Mouse (Mus musculus): ENCODE data around the gene Gab1.
A peak's percentile ranks its signal among the peaks of the same experiment; 100 is the strongest.

Gene Gab1

DNA sequence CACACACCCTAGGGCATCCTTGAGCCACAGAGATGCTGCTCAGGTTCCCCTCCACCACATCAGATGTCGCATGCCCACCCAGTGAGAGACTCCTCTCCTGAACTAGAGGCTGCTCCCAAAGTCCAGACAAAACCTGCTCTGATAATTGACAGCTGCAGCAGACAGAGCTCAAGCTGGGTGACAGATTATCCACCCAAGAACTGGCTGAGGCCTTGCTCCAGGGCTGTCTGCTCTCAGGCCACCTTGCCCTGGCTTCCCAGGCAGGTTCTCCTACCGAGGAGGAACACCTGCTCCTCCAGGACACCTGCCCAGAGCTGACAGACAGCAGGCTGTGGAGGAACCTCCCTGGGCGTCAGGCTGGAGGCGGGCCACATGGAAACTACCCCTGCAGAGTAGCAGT is 7.6 kb downstream of the Gab1 start:
- no peak for DNase-seq

- no peak for DNase-seq
These were observed 8.9 kb downstream of the Gab1 start for GRCm38 (mm10) chr8:80871400-80871799.

DNA sequence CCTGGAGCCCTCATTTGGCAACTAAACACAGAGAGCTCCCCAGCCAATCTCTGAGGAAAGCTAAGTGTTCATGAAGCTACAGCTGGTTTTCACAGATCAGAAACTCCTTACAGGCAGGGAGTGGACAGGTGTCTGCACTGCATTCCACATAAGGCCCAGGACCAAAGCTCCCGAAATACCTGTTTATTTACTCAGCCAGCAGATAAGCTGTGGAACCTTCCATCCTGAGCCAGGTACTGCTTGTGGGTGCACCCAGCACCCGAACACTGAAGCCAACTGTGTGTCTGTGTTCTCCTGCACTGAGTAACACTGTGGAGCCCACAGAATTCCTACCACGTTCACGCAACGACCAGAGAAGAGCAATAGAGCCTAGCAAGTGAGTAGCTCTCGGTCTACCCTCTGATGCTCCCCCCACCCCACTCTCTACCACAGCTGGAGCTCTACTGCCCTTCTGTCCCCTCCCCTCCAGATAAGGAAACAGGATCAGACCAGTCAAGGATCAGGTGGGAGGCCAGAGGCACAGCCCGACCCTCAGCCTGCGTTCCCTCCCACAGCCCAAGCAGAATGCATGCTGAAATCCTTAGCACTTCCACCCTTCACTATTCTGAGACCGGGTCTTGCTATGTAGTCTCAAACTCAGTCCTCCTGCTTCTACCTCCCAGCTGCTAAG is 9.6 kb downstream of the Gab1 start:
- no peak for DNase-seq

DNA sequence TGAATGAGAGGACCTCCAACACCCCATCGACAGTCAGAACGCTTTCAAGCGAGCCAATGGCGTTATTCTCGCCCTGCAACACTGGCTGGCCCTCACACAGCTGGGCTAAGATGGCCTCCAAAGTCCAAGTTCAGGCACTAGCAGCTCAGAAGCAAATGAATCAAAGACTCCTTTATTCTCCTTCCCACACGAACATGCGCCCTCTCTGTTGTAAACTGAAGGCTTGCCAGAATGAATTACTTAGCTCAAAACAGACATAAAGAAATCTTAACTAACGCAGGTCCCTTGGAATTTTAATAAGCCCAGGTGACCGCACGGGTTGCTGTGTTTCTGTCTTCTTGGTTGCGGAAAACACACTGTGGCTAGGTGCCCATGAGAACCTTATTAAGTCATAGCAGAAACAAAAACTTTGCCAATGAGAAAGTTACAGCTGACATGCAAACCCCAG is 10.4 kb downstream of the Gab1 start:
- DNase-seq, result no peak

- DNase-seq, result peak; percentile 43 to 67
These were observed 11.5 kb downstream of the Gab1 start for GRCm38 (mm10) chr8:80868801-80869323.

GRCm38 (mm10) chr8:80868006-80868702 is 12.2 kb downstream of the Gab1 start:
- DNase-seq, result no peak

GRCm38 (mm10) chr8:80867598-80867997 is 12.7 kb downstream of the Gab1 start:
- peak; percentile 57 to 70 for DNase-seq

- DNase-seq, result no peak
These were observed 15.0 kb downstream of the Gab1 start for GRCm38 (mm10) chr8:80865181-80865784.

DNA sequence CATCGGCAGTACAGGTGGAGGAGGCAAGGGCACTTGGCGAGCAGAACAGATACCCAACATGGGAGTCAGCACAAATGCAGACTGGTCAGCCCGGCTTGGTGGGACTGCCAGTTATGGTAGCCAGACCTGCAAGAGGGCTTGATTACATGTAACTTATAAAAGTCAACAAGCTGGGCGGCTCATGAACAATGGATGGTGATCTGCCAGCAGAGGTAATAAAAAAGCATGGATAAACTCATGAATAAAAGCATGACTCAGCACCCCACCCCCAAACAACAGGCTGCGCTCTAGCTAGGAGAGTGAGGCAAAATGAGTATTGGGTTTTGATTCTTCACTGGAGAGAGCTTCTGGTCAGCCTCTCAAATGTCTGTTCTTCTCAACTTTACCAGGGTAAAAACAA is 16.9 kb downstream of the Gab1 start:
- no peak for DNase-seq

DNA sequence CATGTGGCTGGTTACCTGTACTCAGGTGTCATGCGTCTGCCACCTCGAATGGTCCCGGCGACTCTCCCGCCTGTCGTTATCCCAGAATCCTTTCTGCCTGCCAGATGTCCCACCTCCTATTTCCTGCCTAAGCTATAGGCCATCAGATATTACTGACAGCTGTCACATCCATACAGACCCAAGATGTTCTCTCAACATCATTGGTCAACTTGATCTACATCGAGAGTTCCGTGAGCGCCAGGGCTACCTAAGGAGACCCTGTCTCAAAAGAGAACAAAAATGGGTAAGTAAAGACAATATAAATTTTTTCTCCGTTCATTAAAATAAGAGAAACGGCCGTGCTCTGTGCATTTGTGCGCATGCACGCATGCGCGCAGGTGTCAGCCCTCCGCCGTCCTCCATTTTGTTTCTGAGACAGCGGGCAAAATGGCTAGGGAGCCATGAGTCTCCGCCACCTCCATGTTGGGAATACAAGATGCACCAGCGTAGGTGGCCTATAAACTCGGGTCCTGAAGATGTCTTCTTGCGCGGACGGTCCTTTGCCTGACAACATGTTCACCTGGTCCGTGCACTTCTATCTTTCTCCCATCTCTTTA is 21.0 kb downstream of the Gab1 start:
- no peak for DNase-seq

DNA sequence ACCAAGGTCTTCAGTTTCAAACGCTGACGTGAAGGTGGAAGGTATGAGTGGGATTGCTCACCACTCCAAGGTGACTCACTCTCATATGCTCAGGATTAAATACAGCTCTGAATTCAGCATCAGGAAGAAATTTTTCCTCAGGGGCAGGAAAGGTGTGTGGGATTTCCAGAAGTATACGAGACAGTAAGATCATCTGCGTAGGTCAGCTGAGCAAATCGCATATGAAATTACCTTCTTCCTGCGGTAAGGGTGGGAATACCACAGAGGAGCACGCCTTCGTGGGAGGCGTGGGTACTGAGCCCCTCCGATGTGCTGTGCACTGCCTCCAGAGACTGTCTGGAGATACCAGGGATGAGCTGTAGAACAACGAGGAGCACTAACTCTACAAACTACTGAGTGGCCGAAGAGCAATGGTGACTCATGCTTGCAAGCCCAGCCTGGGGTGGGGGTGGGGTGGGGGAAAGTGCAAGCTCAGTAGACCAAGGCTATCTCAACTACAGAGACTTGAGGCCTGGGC is 22.4 kb downstream of the Gab1 start:
- DNase-seq, result no peak

- no peak for DNase-seq
These were observed 23.2 kb downstream of the Gab1 start for GRCm38 (mm10) chr8:80857128-80857527.

DNA sequence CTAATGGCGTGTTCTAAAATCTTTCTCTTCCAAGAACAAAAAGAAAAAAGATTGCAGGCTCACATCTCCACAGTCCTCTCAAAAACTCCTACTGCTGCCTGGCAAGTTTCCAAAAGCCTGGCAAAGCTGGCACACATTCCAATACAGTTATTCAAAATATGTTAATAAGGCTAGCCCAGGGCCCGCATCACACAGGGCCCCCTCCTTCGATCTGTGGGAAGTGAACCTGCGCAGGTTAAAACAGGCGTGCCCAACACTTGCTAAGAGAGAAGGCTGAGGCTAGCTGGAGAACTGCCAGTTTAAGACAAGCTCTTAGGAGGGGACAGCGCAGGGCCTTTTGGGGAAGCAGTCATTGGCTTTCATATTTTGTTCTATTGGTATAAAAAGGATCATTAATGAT is 23.7 kb downstream of the Gab1 start:
- DNase-seq, result peak; percentile 56 to 72

DNA sequence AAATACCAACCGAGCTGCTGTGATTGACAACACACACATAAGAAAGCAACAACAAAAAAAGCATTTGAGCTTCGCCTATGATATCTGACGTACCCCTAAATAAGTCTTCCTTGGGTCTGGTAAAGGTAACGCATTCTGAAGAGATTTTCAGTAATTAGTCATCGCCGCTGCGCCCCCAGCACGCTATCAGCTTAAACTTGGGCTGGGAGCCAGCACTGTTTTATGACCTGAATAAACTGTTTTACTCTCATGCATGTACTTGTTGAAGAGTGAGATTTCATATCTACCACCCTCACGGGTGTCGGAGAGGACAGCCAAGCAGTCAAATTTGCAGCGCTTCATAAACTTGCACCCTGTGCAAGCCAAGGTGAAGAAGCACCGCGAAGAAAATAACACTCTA is 26.7 kb downstream of the Gab1 start:
- DNase-seq, result peak in 1 of 2 experiments; percentile 38

DNA sequence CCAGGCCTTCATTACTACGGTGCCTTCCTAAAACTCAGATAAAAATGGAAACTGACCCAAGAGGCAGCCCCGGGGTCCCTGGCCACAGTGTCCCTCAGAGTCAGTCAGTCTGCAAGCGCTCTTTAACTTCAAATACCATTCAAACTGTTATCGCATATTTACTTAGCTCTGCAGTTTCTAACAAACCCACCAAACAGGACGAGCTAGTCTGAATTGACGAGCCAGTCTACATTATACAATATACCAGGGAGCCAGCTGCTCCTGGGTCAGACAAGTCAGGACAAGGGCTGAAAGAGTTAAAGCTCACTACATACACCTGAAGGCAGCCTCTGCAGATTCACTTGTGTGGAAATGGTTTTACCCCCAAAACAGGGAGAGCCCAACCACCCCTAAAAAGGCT is 27.1 kb downstream of the Gab1 start:
- DNase-seq, result peak in 1 of 2 experiments; percentile 42

GRCm38 (mm10) chr8:80852412-80853165 is 27.7 kb downstream of the Gab1 start:
- no peak for DNase-seq

DNA sequence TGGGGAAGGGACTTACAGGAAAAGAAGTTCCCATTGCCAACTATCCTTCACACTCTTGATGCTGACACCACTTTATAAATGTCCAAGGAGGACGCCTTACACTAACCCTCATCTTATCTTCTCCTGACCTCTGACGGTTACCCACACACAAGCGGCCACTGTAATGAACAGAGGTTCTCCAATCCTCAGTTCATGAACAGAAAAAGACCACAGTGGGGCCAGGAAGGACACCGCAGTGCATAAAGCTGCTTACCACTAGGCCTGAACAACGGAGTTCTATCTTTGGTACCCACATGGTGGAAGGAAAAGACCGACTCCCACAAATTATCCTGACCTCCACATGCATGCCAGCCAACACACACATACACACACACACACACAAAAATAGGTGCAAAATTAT is 28.7 kb downstream of the Gab1 start:
- DNase-seq, result no peak

DNA sequence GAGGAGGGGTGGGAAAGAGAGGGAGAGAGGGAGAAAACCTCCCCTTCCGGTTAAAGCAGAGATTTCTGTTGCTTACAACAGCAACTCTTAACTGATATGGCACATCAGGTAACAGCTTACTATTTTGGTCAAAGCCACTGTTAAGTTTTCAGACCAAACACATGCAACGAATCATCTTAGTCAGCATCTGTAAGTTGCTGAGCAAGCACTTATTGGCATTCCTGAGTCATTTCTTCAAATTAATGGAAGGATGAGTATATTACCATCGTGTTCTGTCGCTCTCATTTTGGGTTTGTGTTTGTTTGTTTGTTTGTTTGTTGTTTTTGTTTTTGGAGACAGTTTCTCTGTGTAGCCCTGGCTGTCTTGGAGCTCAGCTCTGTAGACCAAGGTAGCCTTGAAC is 30.3 kb downstream of the Gab1 start:
- no peak for DNase-seq

DNA sequence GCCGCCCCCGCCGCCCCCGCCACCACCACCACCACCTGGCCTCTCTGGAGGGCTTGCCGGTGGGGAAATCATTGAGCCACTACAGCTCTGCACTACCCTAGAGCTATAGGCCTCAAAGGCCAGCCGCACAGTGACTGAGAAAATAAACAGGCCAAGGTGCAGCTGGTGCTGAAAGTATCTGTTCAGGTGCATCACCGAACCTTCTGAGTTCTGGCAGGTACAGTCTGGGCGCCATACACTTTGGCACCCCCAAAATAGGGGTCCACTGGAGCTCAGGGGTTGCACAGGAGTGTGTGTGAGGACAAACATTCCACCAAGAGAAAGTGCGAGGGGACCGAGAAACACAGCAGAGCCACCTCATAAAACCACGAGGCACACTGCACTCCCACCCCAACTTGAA is 31.7 kb downstream of the Gab1 start:
- no peak for DNase-seq

- peak; percentile 72 to 83 for DNase-seq
These were observed 32.4 kb downstream of the Gab1 start for GRCm38 (mm10) chr8:80847912-80848311.

GRCm38 (mm10) chr8:80845284-80845683 is 35.0 kb downstream of the Gab1 start:
- DNase-seq, result no peak

DNA sequence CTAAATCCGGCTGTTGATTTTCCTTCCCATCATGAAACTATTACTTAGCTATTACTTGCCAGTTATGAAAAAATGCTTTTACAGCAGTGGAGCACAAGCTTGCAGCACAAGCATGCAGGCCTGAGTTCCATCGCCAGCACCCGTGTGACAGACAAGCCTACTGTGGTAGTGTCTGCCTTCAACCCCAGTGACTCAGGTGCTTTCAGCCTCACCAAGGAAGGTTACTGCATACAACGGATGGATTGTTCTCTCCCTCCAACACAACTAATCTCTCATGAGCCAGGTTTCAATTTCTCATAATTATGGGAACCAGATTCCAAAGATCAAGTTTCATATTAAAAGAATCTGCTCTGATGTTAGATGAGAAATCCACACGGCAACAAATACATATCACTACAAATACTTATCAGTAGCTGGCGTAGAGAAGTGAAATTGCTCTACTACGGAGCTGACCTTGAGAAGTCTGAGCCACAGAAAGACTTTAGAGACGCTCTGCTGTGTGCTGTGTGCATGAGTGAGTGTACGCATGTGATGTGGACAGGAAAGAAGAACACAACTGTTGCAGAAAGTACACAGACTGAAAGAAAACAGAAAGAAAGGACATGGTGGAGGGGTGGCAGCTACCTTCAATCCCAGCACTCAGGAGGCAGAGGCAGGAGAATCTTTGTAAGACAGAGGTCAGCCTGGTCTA is 36.4 kb downstream of the Gab1 start:
- no peak for DNase-seq
